Mouse (Mus musculus) central nervous system, embryonic 18 days (tissue): ENCODE measurements around the gene Rab5c. TPM values are rescaled to one million over a fixed set of nuclear protein-coding genes. Genes with fewer than 3 reads are reported as not detected.

Experiments used
- polyA plus RNA-seq: library from polyadenylated mRNA; depleted of rRNA; stranded (reverse); fragments of >200 nt; gene quantifications from 2 replicates; pipeline ENCODE4 v1.2.3, GENCODE M21; 2012; rRNA removed

The Rab5c gene
- polyA plus RNA-seq, result 233 and 236 TPM in 2 replicates

GRCm38 (mm10) chr11:100738066-100738604, at the start of gene Rab5c:
Rab5c (minus strand) TSS chr11:100738215.

GRCm38 (mm10) chr11:100770646-100771408, 32.8 kb upstream of the Rab5c start, which contains the start of gene Ghdc:
Ghdc (minus strand) TSS chr11:100770957.

GRCm38 (mm10) chr11:100762831-100763230, 24.8 kb upstream of the Rab5c start, which contains the start of gene Hcrt:
Hcrt (minus strand) TSS chr11:100762931.

GRCm38 (mm10) chr11:100759611-100760233, 21.7 kb upstream of the Rab5c start, which contains the start of gene Kcnh4:
Kcnh4 (minus strand) TSS chr11:100759942.

GRCm38 (mm10) chr11:100713735-100714533, 24.1 kb downstream of the Rab5c start, which contains the start of gene Hspb9:
Hspb9 (plus strand) TSS chr11:100713850.

GRCm38 (mm10) chr11:100711783-100712615, 26.0 kb downstream of the Rab5c start, which contains the start of gene Kat2a:
Kat2a (minus strand) TSS chr11:100712465.

GRCm38 (mm10) chr11:100703851-100704531, 34.0 kb downstream of the Rab5c start, which contains the start of gene Dhx58:
Dhx58 (minus strand) TSS chr11:100704271.

GRCm38 (mm10) chr11:100692164-100692616, 45.8 kb downstream of the Rab5c start, which contains the start of gene Zfp385c:
Zfp385c (minus strand) TSS chr11:100692455.

Other genes with a start within 250 kb of the Rab5c start
- 170 and 173 TPM in 2 replicates for gene Acly, start 210.2 kb downstream of the Rab5c start, polyA plus RNA-seq
- gene Ttc25, start 192.6 kb downstream of the Rab5c start, polyA plus RNA-seq, result 1.2 and 1.4 TPM in 2 replicates
- 32.3 and 38.8 TPM in 2 replicates for gene Cnp, start 163.3 kb downstream of the Rab5c start, polyA plus RNA-seq
- 76.1 and 76.4 TPM in 2 replicates for gene Nkiras2, start 119.0 kb downstream of the Rab5c start, polyA plus RNA-seq
- 192 and 206 TPM in 2 replicates for gene Dnajc7, start 118.0 kb downstream of the Rab5c start, polyA plus RNA-seq
- 0.34 and 1.4 TPM in 2 replicates for gene Zfp385c, start 45.8 kb downstream of the Rab5c start, polyA plus RNA-seq
- gene Dhx58, start 33.9 kb downstream of the Rab5c start, polyA plus RNA-seq, result 2.8 and 3.5 TPM in 2 replicates
- gene Kat2a, start 25.8 kb downstream of the Rab5c start, polyA plus RNA-seq, result 59.7 and 62.8 TPM in 2 replicates
- not detected in 2 replicates for gene Hspb9, start 24.4 kb downstream of the Rab5c start, polyA plus RNA-seq
- 28.5 and 34.1 TPM in 2 replicates for gene Kcnh4, start 21.7 kb upstream of the Rab5c start, polyA plus RNA-seq
- 2.1 and 3.4 TPM in 2 replicates for gene Hcrt, start 24.7 kb upstream of the Rab5c start, polyA plus RNA-seq
- 8.3 and 8.5 TPM in 2 replicates for gene Ghdc, start 32.7 kb upstream of the Rab5c start, polyA plus RNA-seq
- gene Stat5b, start 112.5 kb upstream of the Rab5c start, polyA plus RNA-seq, result 15.2 and 16.0 TPM in 2 replicates
- gene Stat5a, start 121.1 kb upstream of the Rab5c start, polyA plus RNA-seq, result 1.7 and 1.8 TPM in 2 replicates
- 26.7 and 33.0 TPM in 2 replicates for gene Stat3, start 201.3 kb upstream of the Rab5c start, polyA plus RNA-seq
- gene Cavin1, start 232.7 kb upstream of the Rab5c start, polyA plus RNA-seq, result 20.1 and 21.2 TPM in 2 replicates